Mouse (Mus musculus): ENCODE measurements at regions not wholly inside any gene's neighbourhood (a gene's known extent, or its start where the extent isn't known, plus 50 kb on each side); places are given as distances from the start of the nearest gene placed in this dataset.

GRCm38 (mm10) chr8:44805179-44805815, 129.9 kb upstream of the Fat1 start:
- WGBS = 47% methylated on average over 11 of the region's 11 CpGs
- Histone ChIP-seq H3K27ac (no peak overlapping the region), H3K36me3 (no peaks in the 10 kb centered on the region), H3K9me3 (no peaks in the 10 kb centered on the region), H3K4me2 (no peak overlapping the region), H3K9ac (no peak overlapping the region), H3K27me3 (no peaks in the 10 kb centered on the region), H3K4me3 (no peak overlapping the region), H3K4me1 (peaks cover 18% of the 10 kb centered on the region)
- peak; percentile 56 for ATAC-seq (ENCODE audit: borderline replicate concordance, extremely low read depth, low FRiP score, low TSS enrichment)

DNA sequence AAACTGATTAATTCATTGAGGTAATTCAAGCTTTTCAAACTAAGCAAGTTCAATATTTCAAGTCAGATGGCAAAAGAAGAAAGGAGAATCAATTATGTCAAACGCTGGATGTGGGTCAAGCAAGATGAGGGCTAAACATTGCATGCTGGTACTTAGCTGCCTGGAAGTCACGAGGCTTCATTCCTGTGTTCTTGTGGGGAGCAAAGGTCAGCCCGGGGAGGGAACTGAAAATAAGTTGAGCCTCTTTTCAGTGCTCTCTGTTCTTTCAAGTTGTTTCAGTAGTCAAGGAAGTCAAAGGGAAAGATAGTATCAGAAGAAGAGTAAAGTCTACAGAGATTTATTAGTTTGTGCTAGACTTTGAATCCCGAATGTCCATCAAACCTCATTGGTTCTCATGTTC, 122.9 kb upstream of the Fat1 start:
- H3K4me1 ChIP-seq = no peaks in the 10 kb centered on the region
- no peak for ATAC-seq (ENCODE audit: borderline replicate concordance, extremely low read depth, low FRiP score, low TSS enrichment)
- no peaks in the 10 kb centered on the region for H3K36me3 ChIP-seq
- no peak overlapping the region for H3K4me2 ChIP-seq
- H3K9me3 ChIP-seq = no peaks in the 10 kb centered on the region
- no peak overlapping the region for H3K27ac ChIP-seq
- 60% methylated on average over 4 of the region's 4 CpGs for WGBS
- no peaks in the 10 kb centered on the region for H3K27me3 ChIP-seq
- no peak overlapping the region for H3K4me3 ChIP-seq
- H3K9ac ChIP-seq = no peak overlapping the region

DNA sequence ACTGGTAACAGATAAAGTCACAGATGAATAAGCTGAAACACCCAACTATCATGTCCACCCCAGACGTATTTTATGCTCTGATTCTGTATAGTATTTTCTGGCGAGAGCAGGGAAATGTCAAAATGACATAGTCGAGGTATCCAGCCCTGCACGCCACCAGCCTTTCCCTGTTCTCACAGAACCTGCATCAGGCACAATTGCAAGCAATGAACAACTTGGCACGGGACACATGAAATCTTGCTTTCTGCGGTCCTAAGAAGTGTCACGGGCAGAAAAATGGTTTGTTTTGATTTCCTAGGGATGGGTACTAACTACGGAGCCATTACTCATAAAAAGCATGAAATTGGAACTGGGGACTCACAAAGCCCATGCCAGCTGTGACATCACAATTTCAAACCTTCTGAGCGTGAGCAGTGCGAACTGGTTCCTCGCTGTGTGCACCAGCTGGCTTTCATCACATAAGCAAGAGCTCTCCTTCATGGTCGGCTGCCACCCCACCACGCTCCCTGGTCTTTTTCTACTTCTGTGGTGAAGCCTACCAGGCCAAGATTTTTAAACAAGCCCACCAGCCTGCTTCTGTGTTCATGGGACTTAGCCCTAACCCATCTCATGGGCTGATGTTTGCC, 117.6 kb upstream of the Fat1 start:
- H3K4me2 ChIP-seq = no peak overlapping the region
- no peak overlapping the region for H3K27ac ChIP-seq
- H3K9me3 ChIP-seq = no peaks in the 10 kb centered on the region
- no peaks in the 10 kb centered on the region for H3K36me3 ChIP-seq
- no peak overlapping the region for H3K9ac ChIP-seq
- peak; percentile 23; the same call in 1 of the 2 replicates for ATAC-seq (ENCODE audit: borderline replicate concordance, extremely low read depth, low FRiP score, low TSS enrichment)
- no peaks in the 10 kb centered on the region for H3K4me1 ChIP-seq
- 62% methylated on average over 13 of the region's 13 CpGs for WGBS
- H3K27me3 ChIP-seq = no peaks in the 10 kb centered on the region
- H3K4me3 ChIP-seq = no peak overlapping the region

DNA sequence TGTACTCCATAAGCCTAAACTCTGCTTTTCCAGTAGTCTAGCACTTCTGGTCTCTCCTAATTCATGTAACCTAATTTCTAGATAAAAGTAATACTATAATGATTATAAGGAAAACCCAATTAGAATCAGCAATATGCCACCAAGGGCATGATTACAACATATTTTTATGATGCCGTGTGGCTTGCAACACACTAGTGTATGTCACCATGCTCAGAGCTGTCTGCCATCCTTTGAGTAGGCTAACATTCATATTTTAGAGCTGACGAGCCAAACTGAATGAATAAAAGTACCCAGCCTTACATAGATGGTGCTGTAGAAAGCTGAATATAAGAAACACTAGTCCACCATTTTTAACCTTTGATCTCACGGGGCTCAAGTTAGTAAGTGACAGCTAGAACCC, 116.0 kb upstream of the Fat1 start:
- Histone ChIP-seq H3K9ac (no peak overlapping the region), H3K27me3 (no peaks in the 10 kb centered on the region), H3K4me1 (no peaks in the 10 kb centered on the region), H3K9me3 (no peaks in the 10 kb centered on the region), H3K4me2 (no peak overlapping the region), H3K4me3 (no peak overlapping the region), H3K27ac (no peak overlapping the region), H3K36me3 (no peaks in the 10 kb centered on the region)
- WGBS = 84% methylated on average over 3 of the region's 3 CpGs
- no peak for ATAC-seq (ENCODE audit: borderline replicate concordance, extremely low read depth, low FRiP score, low TSS enrichment)

DNA sequence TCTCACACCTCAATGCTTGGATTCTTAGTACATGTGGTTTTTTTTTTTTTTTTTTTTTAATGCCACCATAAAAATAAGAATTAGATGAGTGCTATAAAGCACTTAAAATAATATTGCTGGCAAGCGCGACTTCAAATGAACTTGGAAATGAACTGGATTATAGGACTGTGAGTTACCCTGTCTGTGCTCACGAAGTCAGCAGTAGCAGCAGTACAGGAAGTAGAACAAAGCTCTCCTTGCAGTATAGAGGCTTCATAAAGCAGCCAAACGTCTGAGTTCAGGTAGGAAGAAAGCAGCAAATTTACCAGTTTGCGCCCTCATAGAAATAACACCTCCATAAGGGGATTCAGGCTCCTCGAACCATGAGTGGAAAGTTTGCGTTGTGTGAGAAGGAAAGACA, 115.6 kb upstream of the Fat1 start:
- WGBS = 85% methylated on average over 7 of the region's 7 CpGs
- Histone ChIP-seq H3K4me3 (no peak overlapping the region), H3K36me3 (no peaks in the 10 kb centered on the region), H3K27ac (no peak overlapping the region), H3K9ac (no peak overlapping the region), H3K9me3 (no peaks in the 10 kb centered on the region), H3K4me2 (no peak overlapping the region), H3K4me1 (no peaks in the 10 kb centered on the region), H3K27me3 (no peaks in the 10 kb centered on the region)
- ATAC-seq (ENCODE audit: borderline replicate concordance, extremely low read depth, low FRiP score, low TSS enrichment) = no peak

DNA sequence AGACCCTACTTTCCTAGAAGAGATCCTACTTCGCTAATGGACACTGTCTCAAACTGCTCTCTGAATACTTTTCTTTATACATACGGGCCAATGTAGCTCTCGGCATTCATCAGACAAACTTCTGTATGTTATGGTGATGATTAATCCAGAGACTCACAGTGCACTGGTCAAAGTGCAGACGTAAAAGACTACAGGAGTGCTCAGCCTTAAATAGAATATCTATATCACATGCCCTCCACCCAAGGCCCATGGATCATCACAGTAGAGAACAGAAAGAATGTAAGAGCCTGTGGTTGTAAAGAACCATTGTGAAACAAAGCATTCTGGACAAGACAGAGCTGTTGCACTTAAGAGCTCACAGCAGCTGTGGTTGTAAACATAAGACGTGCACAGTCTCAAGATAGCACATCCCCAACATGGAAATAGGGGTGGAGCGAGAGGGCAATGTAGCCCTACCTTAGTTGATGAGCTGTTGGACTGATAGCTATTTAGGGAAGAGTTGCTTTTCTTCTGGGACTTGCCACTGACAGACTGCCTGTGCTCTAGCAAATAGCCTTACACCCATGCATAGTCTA, 110.0 kb upstream of the Fat1 start:
- H3K36me3 ChIP-seq = no peaks in the 10 kb centered on the region
- no peak for ATAC-seq (ENCODE audit: borderline replicate concordance, extremely low read depth, low FRiP score, low TSS enrichment)
- no peak overlapping the region for H3K4me3 ChIP-seq
- H3K9ac ChIP-seq = no peak overlapping the region
- H3K4me2 ChIP-seq = no peak overlapping the region
- 57% methylated on average over 6 of the region's 6 CpGs for WGBS
- H3K27me3 ChIP-seq = no peaks in the 10 kb centered on the region
- H3K4me1 ChIP-seq = peaks cover 16% of the 10 kb centered on the region; the same call in 1 of the 2 replicates
- H3K9me3 ChIP-seq = no peaks in the 10 kb centered on the region
- H3K27ac ChIP-seq = no peak overlapping the region

DNA sequence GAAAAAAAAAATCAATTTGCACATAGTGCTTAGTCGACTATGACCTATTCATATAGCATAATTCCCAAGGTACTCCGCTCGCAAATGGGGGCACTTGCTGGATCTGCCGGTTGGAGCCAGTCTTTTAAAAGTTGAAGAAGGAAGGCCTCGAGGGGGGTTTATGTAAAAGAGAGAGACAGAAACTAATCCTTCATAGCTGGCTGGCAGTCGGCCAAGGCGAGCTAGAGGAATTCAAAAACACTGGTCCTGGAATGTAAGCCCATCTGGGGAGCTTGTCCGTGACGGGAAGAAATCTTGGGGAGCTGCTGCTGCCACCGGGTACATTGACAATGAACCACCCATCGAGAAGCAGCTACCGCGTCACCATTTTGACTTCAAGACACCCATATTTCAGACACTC, 108.3 kb upstream of the Fat1 start:
- no peaks in the 10 kb centered on the region for H3K27me3 ChIP-seq
- H3K9me3 ChIP-seq = no peaks in the 10 kb centered on the region
- H3K4me1 ChIP-seq = peaks cover 16% of the 10 kb centered on the region; the same call in 1 of the 2 replicates
- peak overlapping the region; percentile 37 for H3K4me2 ChIP-seq
- H3K36me3 ChIP-seq = no peaks in the 10 kb centered on the region
- H3K27ac ChIP-seq = peak overlapping the region; percentile 33; the same call in 1 of the 2 replicates
- no peak overlapping the region for H3K4me3 ChIP-seq
- peak; percentile 75; the same call in 1 of the 2 replicates for ATAC-seq (ENCODE audit: borderline replicate concordance, extremely low read depth, low FRiP score, low TSS enrichment)
- 11% methylated on average over 13 of the region's 13 CpGs for WGBS
- no peak overlapping the region for H3K9ac ChIP-seq

DNA sequence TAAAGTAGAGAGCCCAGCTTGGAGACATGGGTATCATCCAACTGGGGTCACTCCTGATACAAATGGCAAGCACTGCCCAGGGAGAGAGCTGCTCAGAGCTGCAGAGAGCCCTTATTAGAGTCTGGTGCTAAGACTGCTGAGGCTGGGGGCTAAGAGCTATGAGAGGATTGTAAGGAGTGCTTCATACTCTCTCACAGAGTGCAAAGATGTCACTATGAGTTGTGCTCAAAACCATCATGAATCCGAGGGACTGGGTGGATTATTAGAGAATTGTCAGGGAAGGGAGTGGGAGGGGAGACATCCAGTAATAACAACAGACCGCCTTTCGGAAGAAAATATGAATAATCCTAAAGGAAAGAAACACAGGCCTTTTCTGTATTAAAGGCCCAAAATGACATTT, 107.2 kb upstream of the Fat1 start:
- Histone ChIP-seq H3K4me3 (no peak overlapping the region), H3K4me1 (peaks cover 16% of the 10 kb centered on the region; the same call in 1 of the 2 replicates), H3K9ac (no peak overlapping the region), H3K27ac (no peak overlapping the region), H3K27me3 (no peaks in the 10 kb centered on the region), H3K36me3 (no peaks in the 10 kb centered on the region), H3K9me3 (no peaks in the 10 kb centered on the region), H3K4me2 (no peak overlapping the region)
- WGBS = 89% methylated on average over 3 of the region's 3 CpGs
- ATAC-seq (ENCODE audit: borderline replicate concordance, extremely low read depth, low FRiP score, low TSS enrichment) = no peak

DNA sequence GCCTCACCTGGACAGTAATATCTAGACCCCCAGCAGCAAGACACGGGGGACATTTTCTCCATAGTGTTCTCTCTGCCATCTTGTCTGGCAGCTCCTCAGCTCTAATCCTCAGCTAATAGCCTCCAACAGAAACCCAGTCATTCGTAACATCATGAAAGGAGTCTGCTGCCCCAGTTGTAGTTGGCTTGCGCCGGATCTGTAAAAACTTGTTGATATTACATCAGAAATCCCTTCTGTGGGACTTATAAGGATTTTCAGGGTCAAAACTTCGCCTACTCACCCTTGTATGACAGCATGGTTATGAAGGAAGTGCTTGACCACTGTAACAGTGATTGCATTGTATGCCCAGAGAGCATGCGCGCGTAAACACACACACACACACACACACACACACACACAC, 96.8 kb upstream of the Fat1 start:
- Histone ChIP-seq H3K36me3 (no peaks in the 10 kb centered on the region), H3K9me3 (no peaks in the 10 kb centered on the region), H3K27me3 (no peaks in the 10 kb centered on the region), H3K4me3 (no peak overlapping the region), H3K4me1 (peaks cover 14% of the 10 kb centered on the region), H3K27ac (no peak overlapping the region), H3K9ac (no peak overlapping the region), H3K4me2 (no peak overlapping the region)
- WGBS = 86% methylated on average over 8 of the region's 8 CpGs
- ATAC-seq (ENCODE audit: borderline replicate concordance, extremely low read depth, low FRiP score, low TSS enrichment) = no peak

DNA sequence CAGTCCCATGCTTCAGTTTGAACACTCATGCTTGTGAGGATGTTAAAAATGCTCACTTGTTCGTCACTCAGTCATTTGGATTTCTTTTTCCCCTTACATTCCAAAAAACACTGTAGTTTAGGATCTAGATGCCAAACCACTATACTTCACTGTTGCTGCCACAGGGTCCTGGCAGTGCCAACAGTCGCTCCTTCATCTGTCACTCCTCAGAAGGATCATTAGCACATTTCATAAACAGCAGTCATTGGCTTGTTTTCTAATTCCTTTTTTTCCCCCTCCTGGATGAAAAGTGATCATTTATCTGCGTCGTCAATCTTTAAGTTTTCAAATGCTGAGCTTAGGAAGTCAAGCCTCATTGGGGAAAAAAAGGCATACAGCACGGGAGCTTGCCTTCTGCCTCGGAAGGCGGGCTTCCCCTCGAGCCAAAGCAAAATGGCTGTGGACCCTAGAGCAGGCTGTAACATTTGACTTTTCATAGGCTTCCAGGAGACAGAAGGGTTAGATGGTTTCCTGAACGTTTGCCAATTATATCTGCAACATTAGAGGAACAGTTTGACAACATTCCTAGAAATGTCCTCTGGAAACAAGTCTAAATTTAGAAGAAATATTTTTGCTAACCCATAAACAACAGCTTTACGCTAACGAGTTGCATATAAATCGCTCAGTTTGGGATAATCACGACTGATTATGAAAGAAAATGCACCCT, 95.6 kb upstream of the Fat1 start:
- Histone ChIP-seq H3K9ac (no peak overlapping the region), H3K27me3 (no peaks in the 10 kb centered on the region), H3K27ac (peak overlapping the region; percentile 45; the same call in 1 of the 2 replicates), H3K9me3 (no peaks in the 10 kb centered on the region), H3K4me1 (peaks cover 14% of the 10 kb centered on the region), H3K4me3 (no peak overlapping the region), H3K36me3 (no peaks in the 10 kb centered on the region), H3K4me2 (0 out of 2 replicates have a peak overlapping the region, but pooled peaks have one; percentile 5)
- peak; percentile 65; the same call in 1 of the 2 replicates for ATAC-seq (ENCODE audit: borderline replicate concordance, extremely low read depth, low FRiP score, low TSS enrichment)
- WGBS = 46% methylated on average over 13 of the region's 13 CpGs

DNA sequence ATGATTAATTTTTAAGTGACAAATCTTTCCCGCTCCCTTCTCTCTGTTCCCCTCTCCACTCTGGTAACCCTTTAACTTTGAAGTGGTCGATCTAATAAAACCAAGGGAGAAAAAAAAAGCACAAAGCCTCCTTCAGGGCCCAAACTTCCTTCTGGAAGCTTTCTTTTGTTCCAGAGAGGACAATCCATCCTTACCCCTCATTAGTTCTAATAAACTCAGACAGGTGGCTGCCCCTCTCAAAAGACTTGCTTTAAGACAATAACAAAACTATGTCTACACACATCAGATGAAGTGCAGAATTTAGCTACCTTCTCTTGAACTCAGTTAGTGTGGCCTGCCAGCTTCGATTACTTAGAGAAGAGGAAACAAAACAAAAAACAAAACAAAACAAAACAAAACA, 94.6 kb upstream of the Fat1 start:
- no peak overlapping the region for H3K27ac ChIP-seq
- no peak overlapping the region for H3K4me3 ChIP-seq
- no peaks in the 10 kb centered on the region for H3K27me3 ChIP-seq
- no peak overlapping the region for H3K9ac ChIP-seq
- ATAC-seq (ENCODE audit: borderline replicate concordance, extremely low read depth, low FRiP score, low TSS enrichment) = no peak
- H3K4me1 ChIP-seq = peaks cover 14% of the 10 kb centered on the region
- no peaks in the 10 kb centered on the region for H3K36me3 ChIP-seq
- H3K4me2 ChIP-seq = no peak overlapping the region
- 36% methylated on average over 3 of the region's 3 CpGs for WGBS
- no peaks in the 10 kb centered on the region for H3K9me3 ChIP-seq

DNA sequence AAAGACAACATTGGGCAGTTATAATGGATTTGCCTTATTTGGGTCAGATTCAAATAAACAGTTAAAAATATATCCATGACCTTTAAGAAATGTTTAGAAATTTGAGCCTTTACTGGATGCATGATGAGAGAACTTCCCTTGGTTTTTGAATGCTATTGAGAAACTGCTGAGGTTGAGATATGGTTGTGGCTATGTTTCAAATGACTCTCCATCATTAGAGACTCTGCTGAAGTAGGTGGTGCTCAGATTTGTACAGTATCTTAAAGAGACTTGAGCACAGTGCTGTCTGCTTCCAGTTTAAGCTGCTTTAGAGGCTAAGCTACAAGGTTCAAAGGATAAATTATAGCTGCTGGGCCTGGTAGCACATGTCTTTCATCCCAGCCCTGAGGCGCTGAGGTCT, 90.9 kb upstream of the Fat1 start:
- H3K4me3 ChIP-seq = no peak overlapping the region
- H3K9ac ChIP-seq = no peak overlapping the region
- no peak overlapping the region for H3K4me2 ChIP-seq
- no peak overlapping the region for H3K27ac ChIP-seq
- no peak for ATAC-seq (ENCODE audit: borderline replicate concordance, extremely low read depth, low FRiP score, low TSS enrichment)
- no peaks in the 10 kb centered on the region for H3K27me3 ChIP-seq
- no peaks in the 10 kb centered on the region for H3K9me3 ChIP-seq
- 92% methylated on average over 1 of the region's 1 CpGs for WGBS
- peaks cover 13% of the 10 kb centered on the region for H3K4me1 ChIP-seq
- no peaks in the 10 kb centered on the region for H3K36me3 ChIP-seq

Measured in lung, embryonic 15.5 days (tissue).